Mouse (Mus musculus) bone marrow, adult 2 months (tissue): ENCODE results near the gene Wwc2.

Source experiments
- CTCF ChIP-seq: fragments of 200-500 bp; IDR thresholded peaks from 2 replicates; pipeline ENCODE4 v1.5.1; 2011; ENCODE audit warnings: low read length, control low read depth; ENCODE audit not compliant: control insufficient read depth, insufficient read depth
- POLR2A ChIP-seq: fragments of 200-500 bp; IDR thresholded peaks from 2 replicates; pipeline ENCODE4 v1.6.1; 2011; ENCODE audit warnings: low read depth, mild to moderate bottlenecking, control low read depth, low read length, borderline replicate concordance; ENCODE audit not compliant: control insufficient read depth

GRCm38 (mm10) chr8:47786323-47786722 lies 204.4 kb downstream of the Wwc2 start:
- TF ChIP-seq POLR2A (no peak), CTCF (no peak)
